Mouse (Mus musculus) CH12.LX (cell line): Measurements from ENCODE around the gene Dlg5. TPM values are rescaled to one million over a fixed set of nuclear protein-coding genes. Genes with fewer than 3 reads are reported as not detected.

Experiments used
- DNase-seq: peaks from one replicate; pipeline ENCODE4 v3.0.0-alpha.2; 2013; ENCODE audit errors: extremely low read depth
- H3K27ac ChIP-seq: 2 replicates; pipeline ENCODE4 v1.5.1; 2012; ENCODE audit warnings: low read depth, mild to moderate bottlenecking, control low read depth, moderate library complexity; ENCODE audit not compliant: insufficient read depth
- H3K27me3 ChIP-seq: replicated peaks from 2 replicates; pipeline ENCODE3; 2012; ENCODE audit warnings: inconsistent platforms
- H3K36me3 ChIP-seq, 2 experiments: replicated peaks in 1 of 2; 2 replicates each; pipeline versions ENCODE3 to v1.6.1; 2012; ENCODE audit warnings: inconsistent platforms in 1 of 2, low read length in 1 of 2, mild to moderate bottlenecking in 1 of 2, mixed read lengths in 1 of 2, moderate library complexity in 1 of 2; ENCODE audit not compliant: control insufficient read depth in 1 of 2, insufficient read depth in 1 of 2
- H3K4me1 ChIP-seq, 2 experiments: 2 replicates each; pipeline ENCODE4 v1.6.1; 2012; ENCODE audit warnings: inconsistent platforms in 1 of 2, moderate library complexity in 1 of 2; ENCODE audit not compliant: insufficient read depth in 2 of 2, control insufficient read depth in 1 of 2
- H3K4me2 ChIP-seq: 2 replicates; pipeline ENCODE4 v1.6.1; 2012; ENCODE audit warnings: low read depth, mild to moderate bottlenecking, control low read depth; ENCODE audit not compliant: poor library complexity, insufficient read depth, severe bottlenecking
- H3K4me3 ChIP-seq, 3 experiments: fragments of 150-350 bp in 1 of 3; sonication (generic) in 1 of 3; replicated peaks in 1 of 3; 2 replicates each; pipeline versions ENCODE3 to v1.5.1; 2011 to 2012; ENCODE audit warnings: low read depth in 2 of 3, low read length in 2 of 3, mild to moderate bottlenecking in 2 of 3, moderate library complexity in 2 of 3, control low read depth in 1 of 3, improper control_type of control experiment in 1 of 3, inconsistent platforms in 1 of 3, mixed read lengths in 1 of 3; ENCODE audit not compliant: poor library complexity in 1 of 3
- H3K79me2 ChIP-seq: replicated peaks from 2 replicates; pipeline ENCODE4 v1.6.1; 2012; ENCODE audit warnings: mild to moderate bottlenecking, moderate library complexity; ENCODE audit not compliant: control insufficient read depth, poor library complexity, insufficient read depth, severe bottlenecking; ENCODE audit errors: extremely low read depth
- H3K9ac ChIP-seq: 2 replicates; pipeline ENCODE4 v1.6.1; 2012; ENCODE audit warnings: low read depth, mild to moderate bottlenecking, control low read depth, moderate library complexity; ENCODE audit not compliant: insufficient read depth
- H3K9me3 ChIP-seq: replicated peaks from 2 replicates; pipeline ENCODE3; 2012; ENCODE audit warnings: low read length, inconsistent platforms, mixed read lengths
- BHLHE40 ChIP-seq: IDR thresholded peaks from 2 replicates; pipeline ENCODE4 v1.6.1; 2011; ENCODE audit warnings: mild to moderate bottlenecking, low read depth, low read length, improper control_type of control experiment
- CHD1 ChIP-seq: IDR thresholded peaks from 2 replicates; pipeline ENCODE4 v1.6.1; 2012; ENCODE audit warnings: low read depth, low read length, improper control_type of control experiment, inconsistent platforms
- CHD2 ChIP-seq: IDR thresholded peaks from 2 replicates; pipeline ENCODE4 v1.6.1; 2011; ENCODE audit warnings: low read length, improper control_type of control experiment
- CTCF ChIP-seq, 2 experiments: IDR thresholded peaks in 1 of 2; conservative IDR thresholded peaks in 1 of 2; 2 replicates each; pipeline ENCODE4 v1.5.1; 2011 to 2012; ENCODE audit warnings: low read depth in 2 of 2, low read length in 2 of 2, improper control_type of control experiment in 1 of 2, inconsistent platforms in 1 of 2, mild to moderate bottlenecking in 1 of 2, moderate library complexity in 1 of 2
- E2F4 ChIP-seq: IDR thresholded peaks from 2 replicates; pipeline ENCODE4 v1.6.1; 2011; ENCODE audit warnings: low read depth, low read length, improper control_type of control experiment; ENCODE audit not compliant: insufficient replicate concordance
- ELF1 ChIP-seq: IDR thresholded peaks from 2 replicates; pipeline ENCODE4 v1.6.1; 2014; ENCODE audit warnings: low read depth, mild to moderate bottlenecking, inconsistent platforms, low read length, improper control_type of control experiment
- EP300 ChIP-seq: IDR thresholded peaks from 2 replicates; pipeline ENCODE4 v1.6.1; 2011; ENCODE audit warnings: low read length, improper control_type of control experiment
- HCFC1 ChIP-seq: IDR thresholded peaks from 2 replicates; pipeline ENCODE4 v1.6.1; 2012; ENCODE audit warnings: low read depth, mild to moderate bottlenecking, inconsistent platforms, low read length, improper control_type of control experiment
- IRF4 ChIP-seq: IDR thresholded peaks from 2 replicates; pipeline ENCODE4 v1.6.1; 2014; ENCODE audit warnings: low read depth, mild to moderate bottlenecking, inconsistent platforms, low read length, improper control_type of control experiment
- JUN ChIP-seq: IDR thresholded peaks from 2 replicates; pipeline ENCODE4 v1.6.1; 2011; ENCODE audit warnings: low read depth, mild to moderate bottlenecking, low read length, improper control_type of control experiment, moderate library complexity; ENCODE audit not compliant: insufficient read depth
- JUND ChIP-seq: conservative IDR thresholded peaks from 2 replicates; pipeline ENCODE4 v1.6.1; 2011; ENCODE audit warnings: low read depth, low read length, improper control_type of control experiment
- KAT2A ChIP-seq: IDR thresholded peaks from 2 replicates; pipeline ENCODE4 v1.6.1; 2012; ENCODE audit warnings: low read length, improper control_type of control experiment, inconsistent platforms; ENCODE audit not compliant: insufficient replicate concordance
- MAFK ChIP-seq: IDR thresholded peaks from 2 replicates; pipeline ENCODE4 v1.6.1; 2011; ENCODE audit warnings: low read length, improper control_type of control experiment; ENCODE audit not compliant: insufficient replicate concordance
- MAX ChIP-seq: IDR thresholded peaks from 2 replicates; pipeline ENCODE4 v1.6.1; 2011; ENCODE audit warnings: low read length, improper control_type of control experiment
- MEF2A ChIP-seq: IDR thresholded peaks from 2 replicates; pipeline ENCODE4 v1.6.1; 2014; ENCODE audit warnings: low read depth, mild to moderate bottlenecking, inconsistent platforms, low read length, improper control_type of control experiment, borderline replicate concordance
- MYC ChIP-seq: IDR thresholded peaks from 2 replicates; pipeline ENCODE4 v1.6.1; 2011; ENCODE audit warnings: low read depth, mild to moderate bottlenecking, improper control_type of control experiment, low read length
- NELFE ChIP-seq: IDR thresholded peaks from 2 replicates; pipeline ENCODE4 v1.6.1; 2011; ENCODE audit warnings: low read depth, low read length, improper control_type of control experiment
- NRF1 ChIP-seq: IDR thresholded peaks from 2 replicates; pipeline ENCODE4 v1.6.1; 2014; ENCODE audit warnings: low read depth, mild to moderate bottlenecking, inconsistent platforms, low read length, improper control_type of control experiment, moderate library complexity
- PAX5 ChIP-seq: IDR thresholded peaks from 2 replicates; pipeline ENCODE4 v1.6.1; 2012; ENCODE audit warnings: low read length, inconsistent platforms, mixed read lengths
- POLR2A ChIP-seq: IDR thresholded peaks from 2 replicates; pipeline ENCODE4 v1.6.1; 2011; ENCODE audit warnings: low read depth, mild to moderate bottlenecking, improper control_type of control experiment, low read length
- RAD21 ChIP-seq: IDR thresholded peaks from 2 replicates; pipeline ENCODE4 v1.6.1; 2011; ENCODE audit warnings: low read depth, mild to moderate bottlenecking, low read length, improper control_type of control experiment, moderate library complexity
- RCOR1 ChIP-seq: conservative IDR thresholded peaks from 2 replicates; pipeline ENCODE4 v1.6.1; 2012; ENCODE audit warnings: low read depth, mild to moderate bottlenecking, inconsistent platforms, low read length, improper control_type of control experiment
- SMC3 ChIP-seq: IDR thresholded peaks from 2 replicates; pipeline ENCODE4 v1.6.1; 2011; ENCODE audit warnings: low read depth, low read length, improper control_type of control experiment
- TCF12 ChIP-seq: IDR thresholded peaks from 2 replicates; pipeline ENCODE4 v1.6.1; 2014; ENCODE audit warnings: low read depth, mild to moderate bottlenecking, inconsistent platforms, low read length, improper control_type of control experiment
- UBTF ChIP-seq: IDR thresholded peaks from 2 replicates; pipeline ENCODE4 v1.6.1; 2012; ENCODE audit warnings: low read depth, mild to moderate bottlenecking, inconsistent platforms, low read length, improper control_type of control experiment, moderate library complexity
- USF1 ChIP-seq: IDR thresholded peaks from 2 replicates; pipeline ENCODE4 v1.6.1; 2014; ENCODE audit warnings: low read depth, mild to moderate bottlenecking, inconsistent platforms, low read length, improper control_type of control experiment
- USF2 ChIP-seq: conservative IDR thresholded peaks from 2 replicates; pipeline ENCODE4 v1.6.1; 2011; ENCODE audit warnings: low read depth, low read length, improper control_type of control experiment
- ZC3H11A ChIP-seq: IDR thresholded peaks from 2 replicates; pipeline ENCODE4 v1.6.1; 2012; ENCODE audit warnings: low read depth, mild to moderate bottlenecking, inconsistent platforms, low read length, improper control_type of control experiment
- ZKSCAN1 ChIP-seq: IDR thresholded peaks from 2 replicates; pipeline ENCODE4 v1.6.1; 2012; ENCODE audit warnings: low read depth, inconsistent platforms, low read length, improper control_type of control experiment, borderline replicate concordance
- dilution Hi-C: fragments of 300-500 bp; cut with MboI; formaldehyde crosslinking; loops from 2 replicates; pipeline ENCODE4 v1.14.3; 2020; ENCODE audit warnings: low sequenced_read_pairs; ENCODE audit not compliant: extremely low pct_unique_long_range_greater_than_20kb, extremely low pct_ligation_motif_present
- in situ Hi-C: fragments of 300-500 bp; cut with MboI; formaldehyde crosslinking; loops from 3 replicates; pipeline ENCODE4 v1.14.3; 2019; ENCODE audit warnings: low sequenced_read_pairs, low pct_ligation_motif_present, low pct_unique_long_range_greater_than_20kb, mixed read lengths
- polyA plus RNA-seq: library from polyadenylated mRNA; unstranded; fragments of >175 nt; gene quantifications from 2 replicates; pipeline ENCODE4 v1.2.1, GENCODE M21; 2012; ENCODE audit warnings: low read depth; ENCODE audit not compliant: insufficient read length
- total RNA-seq, 2 experiments: library from RNA; depleted of rRNA; stranded (reverse); fragments of 300-350 nt in 1 of 2; fragments of >200 nt in 1 of 2; gene quantifications; 2 replicates each; pipeline ENCODE4 v1.2.3; 2012 to 2014

Dlg5 gene
- total and polyA plus RNA-seq, 3 experiments = 0.07 to 0.76 TPM; not detected in 1

GRCm38 (mm10) chr14:24273575-24273974 lies 27.9 kb upstream of the Dlg5 start:
- no peaks in the 10 kb centered on the region for H3K36me3 ChIP-seq
- dilution Hi-C loops = no loop called here
- H3K4me1 ChIP-seq = no peaks in the 10 kb centered on the region
- H3K79me2 ChIP-seq = no peaks in the 10 kb centered on the region
- no peak for TF ChIP-seq EP300
- peak; percentile 44 for TF ChIP-seq SMC3
- TF ChIP-seq JUND = no peak
- no peak for TF ChIP-seq BHLHE40
- TF ChIP-seq MAX = no peak
- no peak for TF ChIP-seq IRF4
- no peak for TF ChIP-seq ZKSCAN1
- TF ChIP-seq MAFK = no peak
- TF ChIP-seq NRF1 = no peak
- TF ChIP-seq MEF2A = no peak
- no peak for TF ChIP-seq JUN
- no peak for TF ChIP-seq ELF1
- no peak for TF ChIP-seq ZC3H11A
- peak; percentile 65 for TF ChIP-seq RAD21
- peak; percentile 48 to 58; a peak in 3 of 4 replicates for TF ChIP-seq CTCF (conservative IDR thresholded peaks at IDR 0.05 in 1 of 2, IDR thresholded peaks at IDR 0.05 in 1 of 2; ENCODE audit: low read depth in 2 of 2, low read length in 2 of 2)
- no peak for TF ChIP-seq CHD1
- no peak for TF ChIP-seq MYC
- no peak for TF ChIP-seq NELFE
- no peak for TF ChIP-seq USF2
- no peak for TF ChIP-seq PAX5
- TF ChIP-seq POLR2A = no peak
- in situ Hi-C loops = no loop called here
- H3K27ac ChIP-seq = no peak overlapping the region
- H3K27me3 ChIP-seq = peaks cover 6% of the 10 kb centered on the region
- DNase-seq = peak; percentile 35
- H3K9ac ChIP-seq = no peak overlapping the region
- no peak overlapping the region for H3K4me2 ChIP-seq
- no peak overlapping the region for H3K4me3 ChIP-seq
- H3K9me3 ChIP-seq = no peaks in the 10 kb centered on the region

GRCm38 (mm10) chr14:24269571-24269970 lies 23.9 kb upstream of the Dlg5 start:
- Histone ChIP-seq H3K4me1 (no peaks in the 10 kb centered on the region), H3K9me3 (no peaks in the 10 kb centered on the region), H3K79me2 (no peaks in the 10 kb centered on the region), H3K36me3 (no peaks in the 10 kb centered on the region), H3K4me2 (no peak overlapping the region), H3K9ac (no peak overlapping the region), H3K27me3 (peaks cover 6% of the 10 kb centered on the region), H3K27ac (no peak overlapping the region), H3K4me3 (no peak overlapping the region)
- in situ Hi-C loops = no loop called here
- no peak for DNase-seq
- TF ChIP-seq E2F4 (no peak), KAT2A (no peak), USF2 (no peak), ELF1 (no peak), CHD2 (no peak), MEF2A (no peak), NRF1 (no peak), EP300 (no peak), CHD1 (no peak), MAX (no peak), MAFK (no peak), UBTF (no peak), HCFC1 (no peak), JUND (no peak), RCOR1 (no peak), USF1 (no peak), TCF12 (no peak)
- dilution Hi-C loops = no loop called here
